Comparison of ENCODE assay signal across 7 mouse cellular contexts in the genomic region with DNA sequence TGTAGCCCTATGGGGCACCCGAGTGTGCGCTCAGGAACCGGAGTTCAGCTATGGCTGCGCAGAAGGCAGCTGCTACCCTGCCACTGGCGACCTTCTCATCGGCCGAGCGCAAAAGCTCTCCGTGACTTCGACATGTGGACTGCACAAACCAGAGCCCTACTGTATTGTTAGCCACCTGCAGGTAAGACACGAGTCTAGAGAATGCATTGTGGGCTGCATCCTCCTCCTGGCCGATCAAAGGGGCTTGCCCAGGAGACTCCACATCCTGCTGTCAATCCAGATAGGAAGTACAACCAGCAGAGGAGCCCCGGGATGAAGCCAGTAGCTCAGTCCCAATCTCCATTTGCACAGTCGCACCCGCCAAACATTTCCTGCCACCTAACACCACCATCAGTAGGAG. TPM values are rescaled to one million over a fixed set of nuclear protein-coding genes. Genes with fewer than 3 reads are reported as not detected.
DNase-seq lines count a peak whose midpoint lies in the region; ATAC-seq lines count a peak whose summit lies in the region.

No protein-coding gene starts in this region.

- peak; percentile 38 for DNase-seq in NIH3T3 (ENCODE audit: low read depth)
- DNase-seq in embryo, embryonic 10.5 days (ENCODE audit: low spot score), result peak; percentile 41
- DNase-seq in yolk sac, embryonic 10.5 days (ENCODE audit: low spot score), result no peak

- H3K4me2 ChIP-seq in heart, embryonic 15.5 days, result peak overlapping the region; percentile 78
- H3K4me2 ChIP-seq in limb, embryonic 13.5 days (replicated peaks), result peak overlapping the region; percentile 89
- peak overlapping the region; percentile 87 for H3K4me2 ChIP-seq in stomach, embryonic 14.5 days (replicated peaks; ENCODE audit: low read depth, low read length)

- H3K27me3 ChIP-seq in heart, embryonic 15.5 days, result no peaks in the 10 kb centered on the region
- H3K27me3 ChIP-seq in limb, embryonic 13.5 days, result peaks cover 13% of the 10 kb centered on the region
- no peaks in the 10 kb centered on the region for H3K27me3 ChIP-seq in stomach, embryonic 14.5 days (ENCODE audit: control insufficient read depth, insufficient read depth, low read length)

- H3K9ac ChIP-seq in heart, embryonic 15.5 days, result peak overlapping the region; percentile 92
- peak overlapping the region; percentile 83 for H3K9ac ChIP-seq in limb, embryonic 13.5 days
- peak overlapping the region; percentile 89 for H3K9ac ChIP-seq in stomach, embryonic 14.5 days (replicated peaks; ENCODE audit: low read depth, low read length)

- H3K4me1 ChIP-seq in heart, embryonic 15.5 days (replicated peaks), result peaks cover 75% of the 10 kb centered on the region
- peaks cover 55% of the 10 kb centered on the region for H3K4me1 ChIP-seq in limb, embryonic 13.5 days
- H3K4me1 ChIP-seq in stomach, embryonic 14.5 days (ENCODE audit: control insufficient read depth, insufficient read depth, low read length), result peaks cover 51% of the 10 kb centered on the region

- 5% methylated on average over 15 of the region's 15 CpGs for WGBS in heart, embryonic 15.5 days
- 6% methylated on average over 15 of the region's 15 CpGs for WGBS in limb, embryonic 13.5 days
- 6% methylated on average over 15 of the region's 15 CpGs for WGBS in stomach, embryonic 14.5 days

- H3K27ac ChIP-seq in heart, embryonic 15.5 days, result peak overlapping the region; percentile 94
- no peak overlapping the region for H3K27ac ChIP-seq in limb, embryonic 13.5 days
- peak overlapping the region; percentile 91; the same call in 1 of the 2 replicates for H3K27ac ChIP-seq in stomach, embryonic 14.5 days (ENCODE audit: low read length)

- H3K9me3 ChIP-seq in heart, embryonic 15.5 days (replicated peaks), result no peaks in the 10 kb centered on the region
- no peaks in the 10 kb centered on the region for H3K9me3 ChIP-seq in limb, embryonic 13.5 days
- no peaks in the 10 kb centered on the region for H3K9me3 ChIP-seq in stomach, embryonic 14.5 days (ENCODE audit: control insufficient read depth, low read depth, low read length)

- ATAC-seq in heart, embryonic 15.5 days (replicated peaks; ENCODE audit: insufficient number of reproducible peaks, insufficient read depth, low FRiP score, low read depth), result no peak
- ATAC-seq in limb, embryonic 13.5 days (ENCODE audit: low FRiP score, low read depth), result no peak
- ATAC-seq in stomach, embryonic 14.5 days (ENCODE audit: insufficient number of reproducible peaks, insufficient read depth, low FRiP score, low read depth), result no peak
- ATAC-seq in activated CD4-positive, CD25-positive, alpha-beta regulatory T cell, adult 4 months, result no peak

- H3K36me3 ChIP-seq in heart, embryonic 15.5 days, result peaks cover 22% of the 10 kb centered on the region
- H3K36me3 ChIP-seq in limb, embryonic 13.5 days, result peaks cover 30% of the 10 kb centered on the region
- peaks cover 27% of the 10 kb centered on the region; the same call in 1 of the 2 replicates for H3K36me3 ChIP-seq in stomach, embryonic 14.5 days (ENCODE audit: control insufficient read depth, insufficient read depth, low read length)

- H3K4me3 ChIP-seq in heart, embryonic 15.5 days, result peak overlapping the region; percentile 80
- H3K4me3 ChIP-seq in limb, embryonic 13.5 days, result peak overlapping the region; percentile 69
- H3K4me3 ChIP-seq in stomach, embryonic 14.5 days (ENCODE audit: low read depth, low read length), result peak overlapping the region; percentile 68

RNA-seq across cellular contexts. Expression of gene Lamb1, which starts 1.7 kb away (rescaled TPM):
- 90.9 and 99.5 TPM in 2 replicates for polyA plus RNA-seq in heart, embryonic 15.5 days (2015; fragmentation: Nextera tagmentation; extraction: Ambion mirVana)
- 62.1 and 71.9 TPM in 2 replicates for polyA plus RNA-seq in limb, embryonic 13.5 days (2015; fragmentation: Nextera tagmentation; extraction: Ambion mirVana)
- polyA plus RNA-seq in stomach, embryonic 14.5 days (2014; fragmentation: Nextera tagmentation; extraction: Ambion mirVana), result 98.2 TPM in 2 replicates
- not detected for polyA plus RNA-seq in activated CD4-positive, CD25-positive, alpha-beta regulatory T cell, adult 4 months (2017; shearing (Covaris generic))

RNA-seq across cellular contexts. Expression of gene Gm6993, which starts 26.1 kb away (rescaled TPM):
- not detected in 2 replicates for polyA plus RNA-seq in heart, embryonic 15.5 days (2015; fragmentation: Nextera tagmentation; extraction: Ambion mirVana)
- polyA plus RNA-seq in limb, embryonic 13.5 days (2015; fragmentation: Nextera tagmentation; extraction: Ambion mirVana), result not detected in 2 replicates
- polyA plus RNA-seq in stomach, embryonic 14.5 days (2014; fragmentation: Nextera tagmentation; extraction: Ambion mirVana), result not detected in 2 replicates
- polyA plus RNA-seq in activated CD4-positive, CD25-positive, alpha-beta regulatory T cell, adult 4 months (2017; shearing (Covaris generic)), result not detected

Comparison
In these comparisons a context has a peak if more than half of its experiments do, and no peak if none do; other contexts are left out.
1. RNA of gene Lamb1, which starts 1.7 kb away (polyA plus RNA-seq): 98.2 TPM in stomach, embryonic 14.5 days, 90.9 to 99.5 TPM in heart, embryonic 15.5 days and 62.1 to 71.9 TPM in limb, embryonic 13.5 days; not detected in activated CD4-positive, CD25-positive, alpha-beta regulatory T cell, adult 4 months; every median in the first group is over 10 times any median in the second.
2. Peak in every context shown above with its lines, with median percentiles within 50 percentile points of each other: H3K4me2 ChIP-seq, H3K4me3 ChIP-seq and H3K9ac ChIP-seq.